Mouse (Mus musculus): ENCODE data around the gene Olfr1002.

DNA sequence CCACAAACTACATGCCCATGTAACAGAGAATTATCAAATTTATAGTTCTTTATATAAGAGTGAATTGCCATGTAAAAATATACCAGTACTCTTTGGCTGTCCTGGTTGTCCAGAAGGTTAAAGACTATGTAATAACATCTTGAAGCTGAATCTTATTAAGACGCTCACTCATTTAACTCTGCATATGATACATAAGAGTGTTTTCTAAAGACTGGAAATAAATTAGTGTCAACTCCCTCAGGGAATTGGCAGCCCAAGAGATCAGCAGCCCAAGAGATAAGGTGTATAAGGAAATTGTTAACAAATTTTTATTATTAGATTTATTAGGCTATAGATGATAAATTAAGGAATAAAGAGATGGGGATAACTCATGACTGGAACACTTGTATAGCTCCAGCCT lies at the start of gene Olfr1002:
- TF ChIP-seq POLR2A (IDR thresholded peaks at IDR 0.05; ENCODE audit: control insufficient read depth, extremely low read depth, insufficient read depth, low read length, poor library complexity) (no peak), CTCF (IDR thresholded peaks at IDR 0.05; ENCODE audit: borderline replicate concordance, control insufficient read depth, extremely low read depth, insufficient read depth, low read length, poor library complexity) (no peak)

Data from thymus, adult 2 months (tissue).